Mouse (Mus musculus): ENCODE measurements at regions not wholly inside any gene's neighbourhood (a gene's known extent, or its start where the extent isn't known, plus 50 kb on each side); places are given as distances from the start of the nearest gene placed in this dataset.

DNA sequence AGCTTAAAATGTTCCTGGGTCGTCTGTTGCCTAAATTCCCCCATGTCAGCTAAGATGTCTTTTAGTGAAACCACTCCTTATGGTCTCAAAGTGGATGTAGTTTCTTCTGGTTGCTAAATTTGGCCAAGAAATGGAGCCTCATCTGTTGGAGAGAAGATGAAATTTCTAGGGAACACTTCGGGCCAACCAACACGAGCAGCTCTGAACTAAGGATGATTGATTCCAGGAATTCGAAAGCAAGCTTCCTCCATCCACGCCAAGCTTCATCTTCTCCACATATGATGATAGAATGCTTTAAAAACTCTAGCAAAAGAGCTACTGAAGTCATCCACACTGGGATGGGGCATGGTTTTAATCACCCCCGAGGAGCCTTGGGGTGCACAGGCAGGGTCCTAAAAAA, 112.5 kb downstream of the Tmem215 start:
- H3K79me2 ChIP-seq (ENCODE audit: control insufficient read depth, insufficient read depth, low read length, poor library complexity), result no peaks in the 10 kb centered on the region

DNA sequence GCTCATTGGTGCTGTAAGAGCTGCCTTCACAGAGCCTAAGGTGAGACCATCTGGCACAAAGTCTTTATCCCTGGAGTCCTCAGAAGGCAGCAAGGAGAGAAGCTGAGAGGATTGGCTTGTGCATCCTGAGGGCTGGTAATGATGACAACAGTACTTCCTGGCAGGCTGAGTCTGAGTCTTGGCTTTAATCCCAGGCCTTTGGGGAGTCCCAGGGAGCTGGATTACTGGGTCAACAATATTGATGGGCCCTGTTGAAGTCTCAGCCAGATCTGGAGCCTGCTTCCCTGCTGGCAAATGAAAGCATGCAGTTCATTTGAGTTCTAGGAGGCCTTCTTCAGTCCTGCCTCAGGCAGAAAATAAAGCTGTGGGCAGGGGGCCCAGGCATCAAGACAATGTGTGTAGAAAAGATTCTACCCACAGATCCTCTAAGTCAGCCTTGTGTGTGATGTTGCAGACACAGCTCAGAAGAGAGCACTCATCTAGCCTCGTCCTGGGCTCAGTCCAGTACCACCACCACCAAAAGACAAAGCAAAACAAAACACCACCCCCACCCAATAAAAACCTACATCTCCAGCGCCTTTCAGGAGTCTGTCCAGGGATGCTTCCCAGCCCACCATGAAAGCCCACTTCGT, 113.1 kb downstream of the Tmem215 start:
- Histone ChIP-seq H3K9ac (ENCODE audit: control insufficient read depth, low read depth, low read length, poor library complexity, severe bottlenecking) (no peak overlapping the region), H3K4me1 (ENCODE audit: control insufficient read depth in 1 of 2, insufficient read depth in 2 of 2, low read length in 2 of 2) (no peaks in the 10 kb centered on the region), H3K36me3 (ENCODE audit: control insufficient read depth in 1 of 2, insufficient read depth in 2 of 2, low read length in 2 of 2) (no peaks in the 10 kb centered on the region), H3K27me3 (ENCODE audit: control insufficient read depth in 1 of 2, insufficient read depth in 2 of 2, low read length in 2 of 2) (no peaks in the 10 kb centered on the region), H3K9me3 (replicated peaks; ENCODE audit: insufficient read depth, low read length) (no peaks in the 10 kb centered on the region), H3K4me3 (ENCODE audit: control insufficient read depth in 1 of 2, insufficient read depth in 1 of 2, low read depth in 2 of 2, low read length in 2 of 2) (no peak overlapping the region), H3K79me2 (ENCODE audit: control insufficient read depth, insufficient read depth, low read length, poor library complexity) (no peaks in the 10 kb centered on the region), H3K27ac (ENCODE audit: control insufficient read depth, low read depth, low read length) (no peak overlapping the region)
- no peak for DNase-seq (ENCODE audit: low read depth, low spot score)
- TF ChIP-seq JUND (IDR thresholded peaks at IDR 0.05; ENCODE audit: low read depth, low read length) (no peak), MAZ (IDR thresholded peaks at IDR 0.05; ENCODE audit: low read depth, low read length) (no peak), USF2 (IDR thresholded peaks at IDR 0.05; ENCODE audit: borderline replicate concordance in 1 of 2, insufficient read depth in 1 of 2, low read depth in 1 of 2, low read length in 2 of 2) (no peak), KAT2A (conservative IDR thresholded peaks at IDR 0.05; ENCODE audit: low read depth, low read length) (no peak), CHD2 (IDR thresholded peaks at IDR 0.05; ENCODE audit: low read length) (no peak), BHLHE40 (IDR thresholded peaks at IDR 0.05; ENCODE audit: borderline replicate concordance, low read depth, low read length) (no peak), MEF2A (IDR thresholded peaks at IDR 0.05; ENCODE audit: extremely low read depth, insufficient replicate concordance, low read depth, low read length, poor library complexity, severe bottlenecking) (no peak), SIN3A (IDR thresholded peaks at IDR 0.05; ENCODE audit: low read length) (no peak), POLR2AphosphoS2 (IDR thresholded peaks at IDR 0.05; ENCODE audit: low read length) (no peak), ZMIZ1 (IDR thresholded peaks at IDR 0.05; ENCODE audit: low read depth, low read length) (no peak), CTCF (IDR thresholded peaks at IDR 0.05 in 2 of 3, conservative IDR thresholded peaks at IDR 0.05 in 1 of 3; ENCODE audit: control insufficient read depth in 1 of 3, insufficient read depth in 1 of 3, low read depth in 2 of 3, low read length in 3 of 3, poor library complexity in 1 of 3, severe bottlenecking in 1 of 3) (no peak), TCF12 (IDR thresholded peaks at IDR 0.05; ENCODE audit: low read depth, low read length) (no peak), TAL1 (IDR thresholded peaks at IDR 0.05; ENCODE audit: low read length) (no peak), CHD1 (IDR thresholded peaks at IDR 0.05; ENCODE audit: low read depth, low read length) (no peak), ZKSCAN1 (IDR thresholded peaks at IDR 0.05; ENCODE audit: low read depth, low read length) (no peak), MYC (IDR thresholded peaks at IDR 0.05; ENCODE audit: low read depth, low read length) (no peak), TBP (IDR thresholded peaks at IDR 0.05; ENCODE audit: low read depth, low read length) (no peak), UBTF (IDR thresholded peaks at IDR 0.05; ENCODE audit: borderline replicate concordance, insufficient read depth, low read depth, low read length) (no peak), RAD21 (IDR thresholded peaks at IDR 0.05; ENCODE audit: low read depth, low read length) (no peak)

More for the DNA sequence above, 112.5 kb downstream of the Tmem215 start:
- TF ChIP-seq E2F4 (IDR thresholded peaks at IDR 0.05; ENCODE audit: borderline replicate concordance, low read depth, low read length) (no peak), CHD2 (IDR thresholded peaks at IDR 0.05; ENCODE audit: low read length) (no peak)
- no peaks in the 10 kb centered on the region for H3K9me3 ChIP-seq (replicated peaks; ENCODE audit: insufficient read depth, low read length)
- H3K9ac ChIP-seq (ENCODE audit: control insufficient read depth, low read depth, low read length, poor library complexity, severe bottlenecking), result no peak overlapping the region
- no peak overlapping the region for H3K4me3 ChIP-seq (ENCODE audit: control insufficient read depth in 1 of 2, insufficient read depth in 1 of 2, low read depth in 2 of 2, low read length in 2 of 2)
- H3K27ac ChIP-seq (ENCODE audit: control insufficient read depth, low read depth, low read length), result no peak overlapping the region
- H3K27me3 ChIP-seq (ENCODE audit: control insufficient read depth in 1 of 2, insufficient read depth in 2 of 2, low read length in 2 of 2), result no peaks in the 10 kb centered on the region
- H3K4me1 ChIP-seq (ENCODE audit: control insufficient read depth in 1 of 2, insufficient read depth in 2 of 2, low read length in 2 of 2), result no peaks in the 10 kb centered on the region
- DNase-seq (ENCODE audit: low read depth, low spot score), result no peak
- no peaks in the 10 kb centered on the region for H3K36me3 ChIP-seq (ENCODE audit: control insufficient read depth in 1 of 2, insufficient read depth in 2 of 2, low read length in 2 of 2)
